Mouse (Mus musculus): ENCODE data around the gene Gm28042.
A peak's percentile ranks its signal among the peaks of the same experiment; 100 is the strongest.

The Gm28042 gene

GRCm38 (mm10) chr2:120026984-120027949 is at the start of gene Gm28042, which contains the start of gene Jmjd7:
Gene Gm28042, plus strand, starts transcription at chr2:120027493.
Gene Jmjd7, plus strand, starts transcription at chr2:120027483.
- DNase-seq, result peak; percentile 99

GRCm38 (mm10) chr2:119980343-119980986 is 46.8 kb upstream of the Gm28042 start:
- DNase-seq, result no peak

GRCm38 (mm10) chr2:119981631-119982030 is 45.7 kb upstream of the Gm28042 start:
- no peak for DNase-seq

GRCm38 (mm10) chr2:119985871-119986270 is 41.4 kb upstream of the Gm28042 start:
- peak; percentile 41 for DNase-seq

- no peak for DNase-seq
These were observed 40.9 kb upstream of the Gm28042 start for GRCm38 (mm10) chr2:119986369-119986768.

- no peak for DNase-seq
These were observed 39.9 kb upstream of the Gm28042 start for GRCm38 (mm10) chr2:119987441-119987840.

- no peak for DNase-seq
These were observed 38.3 kb upstream of the Gm28042 start for GRCm38 (mm10) chr2:119988952-119989351.

GRCm38 (mm10) chr2:119990881-119991280 is 36.4 kb upstream of the Gm28042 start:
- no peak for DNase-seq

GRCm38 (mm10) chr2:119992349-119992748 is 34.9 kb upstream of the Gm28042 start:
- no peak for DNase-seq

- DNase-seq, result no peak
These were observed 33.8 kb upstream of the Gm28042 start for GRCm38 (mm10) chr2:119993515-119993914.

- DNase-seq, result no peak
These were observed 32.5 kb upstream of the Gm28042 start for GRCm38 (mm10) chr2:119994839-119995238.

GRCm38 (mm10) chr2:119995391-119996281 is 31.7 kb upstream of the Gm28042 start:
- DNase-seq, result peak; percentile 94

GRCm38 (mm10) chr2:119997354-119997753 is 29.9 kb upstream of the Gm28042 start:
- DNase-seq, result peak; percentile 91

GRCm38 (mm10) chr2:119999731-120000130 is 27.6 kb upstream of the Gm28042 start:
- no peak for DNase-seq

GRCm38 (mm10) chr2:120000882-120001584 is 26.3 kb upstream of the Gm28042 start:
- DNase-seq, result no peak

- DNase-seq, result no peak
These were observed 25.3 kb upstream of the Gm28042 start for GRCm38 (mm10) chr2:120001956-120002355.

- no peak for DNase-seq
These were observed 23.3 kb upstream of the Gm28042 start for GRCm38 (mm10) chr2:120003970-120004369.

- DNase-seq, result no peak
These were observed 20.6 kb upstream of the Gm28042 start for GRCm38 (mm10) chr2:120006696-120007095.

GRCm38 (mm10) chr2:120007680-120008210 is 19.5 kb upstream of the Gm28042 start:
- DNase-seq, result no peak

- peak; percentile 92 for DNase-seq
These were observed 18.6 kb upstream of the Gm28042 start for GRCm38 (mm10) chr2:120008672-120009071.

GRCm38 (mm10) chr2:120011462-120012200 is 15.7 kb upstream of the Gm28042 start:
- DNase-seq, result peak; percentile 91

All from heart, adult 11 months (tissue).